In genomic region chr3:89512225-89512624, GRCm38 (mm10) we compare ENCODE assay signal across 10 mouse cellular contexts. TPM values are rescaled to one million over a fixed set of nuclear protein-coding genes. Genes with fewer than 3 reads are reported as not detected.
A peak's percentile ranks its signal among the peaks of the same experiment; 100 is the strongest.
DNase-seq lines count a peak whose midpoint lies in the region; ATAC-seq and TF ChIP-seq lines count a peak whose summit lies in the region.
"Had no signal": no experiment of that assay in that cellular context is flagged by ENCODE, and none has a peak within 500 bp of the region (broad histone marks: within the 10 kb centered on the region; RNA-seq: fewer than 3 reads in every experiment).

No protein-coding gene starts in this region.

- WGBS in forebrain, postnatal 0 days: 94% methylated on average over 2 of the region's 2 CpGs
- WGBS in forebrain, embryonic 12.5 days: 95% methylated on average over 2 of the region's 2 CpGs
- 95% methylated on average over 2 of the region's 2 CpGs for WGBS in lung, postnatal 0 days
- 71% methylated on average over 2 of the region's 2 CpGs for WGBS in heart, embryonic 10.5 days

- no peak overlapping the region for H3K4me3 ChIP-seq in forebrain, postnatal 0 days (ENCODE audit: low read depth, low read length)
- no peak overlapping the region for H3K4me3 ChIP-seq in forebrain, embryonic 12.5 days (replicated peaks)
- H3K4me3 ChIP-seq in lung, postnatal 0 days (ENCODE audit: low read depth, low read length): no peak overlapping the region
- no peak overlapping the region for H3K4me3 ChIP-seq in heart, embryonic 10.5 days
- H3K4me3 ChIP-seq: erythroblast, embryonic 14.5 days; midbrain, embryonic 12.5 days had no signal

- H3K9me3 ChIP-seq in forebrain, postnatal 0 days (ENCODE audit: low read length): no peaks in the 10 kb centered on the region
- H3K9me3 ChIP-seq in forebrain, embryonic 12.5 days: peaks cover 9% of the 10 kb centered on the region
- H3K9me3 ChIP-seq in lung, postnatal 0 days (ENCODE audit: low read length): no peaks in the 10 kb centered on the region
- H3K9me3 ChIP-seq in heart, embryonic 10.5 days: peaks cover 9% of the 10 kb centered on the region; the same call in 1 of the 2 replicates

- ATAC-seq in forebrain, postnatal 0 days: no peak
- ATAC-seq in forebrain, embryonic 12.5 days (ENCODE audit: low FRiP score): no peak
- ATAC-seq in lung, postnatal 0 days: no peak
- ATAC-seq in megakaryocyte, adult 5-6 weeks (ENCODE audit: poor library complexity, severe bottlenecking): no peak

- H3K4me2 ChIP-seq in forebrain, postnatal 0 days (ENCODE audit: low read depth): no peak overlapping the region
- no peak overlapping the region for H3K4me2 ChIP-seq in forebrain, embryonic 12.5 days
- H3K4me2 ChIP-seq in lung, postnatal 0 days (replicated peaks; ENCODE audit: low read depth, low read length): no peak overlapping the region

- no peak overlapping the region for H3K27ac ChIP-seq in forebrain, postnatal 0 days (ENCODE audit: low read depth, low read length)
- no peak overlapping the region for H3K27ac ChIP-seq in forebrain, embryonic 12.5 days
- no peak overlapping the region for H3K27ac ChIP-seq in lung, postnatal 0 days (ENCODE audit: low read length)
- H3K27ac ChIP-seq in heart, embryonic 10.5 days: no peak overlapping the region

- no peaks in the 10 kb centered on the region for H3K27me3 ChIP-seq in forebrain, postnatal 0 days (ENCODE audit: insufficient read depth, low read length)
- H3K27me3 ChIP-seq in forebrain, embryonic 12.5 days: peaks cover 12% of the 10 kb centered on the region
- H3K27me3 ChIP-seq in lung, postnatal 0 days (replicated peaks; ENCODE audit: insufficient read depth, low read length): peaks cover 13% of the 10 kb centered on the region; the same call in 1 of the 2 replicates
- H3K27me3 ChIP-seq in heart, embryonic 10.5 days (ENCODE audit: insufficient read depth, poor library complexity, severe bottlenecking): peaks cover 49% of the 10 kb centered on the region

- 0 out of 2 replicates have a peak, but pooled peaks cover 6% of the 10 kb centered on the region for H3K4me1 ChIP-seq in forebrain, postnatal 0 days (ENCODE audit: insufficient read depth)
- H3K4me1 ChIP-seq in forebrain, embryonic 12.5 days: peaks cover 14% of the 10 kb centered on the region
- H3K4me1 ChIP-seq in lung, postnatal 0 days (ENCODE audit: insufficient read depth, low read depth, low read length): no peaks in the 10 kb centered on the region
- H3K4me1 ChIP-seq in heart, embryonic 10.5 days: peaks cover 18% of the 10 kb centered on the region

- no peaks in the 10 kb centered on the region for H3K36me3 ChIP-seq in forebrain, postnatal 0 days (ENCODE audit: insufficient read depth)
- H3K36me3 ChIP-seq in forebrain, embryonic 12.5 days (replicated peaks): no peaks in the 10 kb centered on the region
- no peaks in the 10 kb centered on the region for H3K36me3 ChIP-seq in lung, postnatal 0 days (ENCODE audit: insufficient read depth, low read length)
- H3K36me3 ChIP-seq in heart, embryonic 10.5 days: no peaks in the 10 kb centered on the region
- H3K36me3 ChIP-seq: midbrain, embryonic 12.5 days had no signal

- peak; percentile 38 for DNase-seq in forebrain, postnatal 0 days
- DNase-seq in lung, postnatal 0 days (ENCODE audit: low spot score): no peak
- no peak for DNase-seq in lung, postnatal 10 days
- DNase-seq in brain, embryonic 14.5 days (ENCODE audit: low read depth): peak; percentile 30
- DNase-seq in thymus, postnatal 0 days (ENCODE audit: low spot score): peak; percentile 16
- no peak for DNase-seq in heart, embryonic 10.5 days (ENCODE audit: low spot score)

- H3K9ac ChIP-seq in forebrain, postnatal 0 days: no peak overlapping the region
- no peak overlapping the region for H3K9ac ChIP-seq in forebrain, embryonic 12.5 days
- H3K9ac ChIP-seq in lung, postnatal 0 days (replicated peaks; ENCODE audit: low read depth): no peak overlapping the region

- peak; percentile 73 for TF ChIP-seq CTCF in forebrain, postnatal 0 days (IDR thresholded peaks at IDR 0.05; ENCODE audit: low read depth)
- TF ChIP-seq CTCF in lung, postnatal 0 days (IDR thresholded peaks at IDR 0.05): peak; percentile 75
- TF ChIP-seq CTCF in brain, embryonic 14.5 days (IDR thresholded peaks at IDR 0.05; ENCODE audit: borderline replicate concordance, extremely low read depth, insufficient read depth, insufficient read length): peak; percentile 60

- no peak for TF ChIP-seq POLR2A in brain, embryonic 14.5 days (IDR thresholded peaks at IDR 0.05; ENCODE audit: borderline replicate concordance, extremely low read depth, insufficient read depth, insufficient read length, poor library complexity, severe bottlenecking)

- no peak for TF ChIP-seq EP300 in lung, postnatal 0 days (IDR thresholded peaks at IDR 0.05)

RNA-seq across cellular contexts. Expression of gene Kcnn3, which starts 7.7 kb away (rescaled TPM):
- total RNA-seq in forebrain, postnatal 0 days (2014; rRNA removed): 11.5 and 13.6 TPM in 2 replicates
- polyA plus RNA-seq in forebrain, postnatal 0 days (2015; fragmentation: Nextera tagmentation; extraction: Ambion mirVana): 3.0 and 5.1 TPM in 2 replicates
- 2.0 and 2.3 TPM in 2 replicates for polyA plus RNA-seq in forebrain, embryonic 12.5 days (2016; fragmentation: Nextera tagmentation; extraction: Ambion mirVana)
- polyA plus RNA-seq in lung, postnatal 0 days (2015; fragmentation: Nextera tagmentation; extraction: Ambion mirVana): 1.00 and 1.0 TPM in 2 replicates
- 11.5 and 13.8 TPM in 2 replicates for polyA plus RNA-seq in brain, embryonic 14.5 days (2012; rRNA removed)
- 7.3 and 8.8 TPM in 2 replicates for polyA plus RNA-seq in thymus, postnatal 0 days (2015; fragmentation: Nextera tagmentation; extraction: Ambion mirVana)
- total RNA-seq in megakaryocyte, adult 5-6 weeks (2015): not detected in 2 replicates
- total RNA-seq in megakaryocyte, adult 5-6 weeks (2017): not detected in 2 replicates
- polyA plus RNA-seq in heart, embryonic 10.5 days (2016; fragmentation: Nextera tagmentation; extraction: Ambion mirVana): 0.58 and 1.1 TPM in 2 replicates

RNA-seq across cellular contexts. Expression of gene Pmvk, which starts 57.9 kb away (rescaled TPM):
- total RNA-seq in forebrain, postnatal 0 days (2014; rRNA removed): 80.1 and 108 TPM in 2 replicates
- polyA plus RNA-seq in forebrain, postnatal 0 days (2015; fragmentation: Nextera tagmentation; extraction: Ambion mirVana): 84.3 and 96.8 TPM in 2 replicates
- polyA plus RNA-seq in forebrain, embryonic 12.5 days (2016; fragmentation: Nextera tagmentation; extraction: Ambion mirVana): 65.6 and 66.1 TPM in 2 replicates
- polyA plus RNA-seq in lung, postnatal 0 days (2015; fragmentation: Nextera tagmentation; extraction: Ambion mirVana): 53.5 and 96.6 TPM in 2 replicates
- polyA plus RNA-seq in brain, embryonic 14.5 days (2012; rRNA removed): 72.2 and 86.3 TPM in 2 replicates
- polyA plus RNA-seq in thymus, postnatal 0 days (2015; fragmentation: Nextera tagmentation; extraction: Ambion mirVana): 39.3 and 40.3 TPM in 2 replicates
- total RNA-seq in megakaryocyte, adult 5-6 weeks (2015): 13.7 and 14.2 TPM in 2 replicates
- total RNA-seq in megakaryocyte, adult 5-6 weeks (2017): 16.2 and 22.4 TPM in 2 replicates
- polyA plus RNA-seq in heart, embryonic 10.5 days (2016; fragmentation: Nextera tagmentation; extraction: Ambion mirVana): 64.3 and 70.4 TPM in 2 replicates

Comparison
In these comparisons a context has a peak if more than half of its experiments do, and no peak if none do; other contexts are left out.
1. DNase-seq: peak in forebrain, postnatal 0 days (single experiment), brain, embryonic 14.5 days (single experiment) and thymus, postnatal 0 days (single experiment); none in lung, postnatal 0 days (single experiment), lung, postnatal 10 days (single experiment) and heart, embryonic 10.5 days (single experiment).
2. Peak in every context shown above with its lines, with median percentiles within 50 percentile points of each other: CTCF ChIP-seq.